Mouse (Mus musculus) heart, embryonic 15.5 days (tissue): ENCODE data around the gene Sgk1. TPM values are rescaled to one million over a fixed set of nuclear protein-coding genes. Genes with fewer than 3 reads are reported as not detected.
"Not testable (repeated sequence)": the region's sequence is repeated elsewhere in the genome, so short reads cannot be mapped to it uniquely, and the experiment has no call there.

ENCODE experiments used
- ATAC-seq: fragments of 200-750 bp; cut with Nextera tagmentation; replicated peaks from 2 replicates; pipeline ENCODE4 v1.8.0; 2017; ENCODE audit warnings: low read depth, moderate TSS enrichment; ENCODE audit not compliant: insufficient number of reproducible peaks, insufficient read depth, low FRiP score
- H3K27ac ChIP-seq: fragments of 300-500 bp; sonication (generic); 2 replicates; pipeline ENCODE4 v1.5.1; 2015; ENCODE audit warnings: mild to moderate bottlenecking, inconsistent platforms
- H3K27me3 ChIP-seq: fragments of 300-500 bp; sonication (generic); 2 replicates; pipeline ENCODE4 v1.6.1; 2015; ENCODE audit warnings: inconsistent platforms
- H3K36me3 ChIP-seq: fragments of 300-500 bp; sonication (generic); 2 replicates; pipeline ENCODE4 v1.6.1; 2015; ENCODE audit warnings: mild to moderate bottlenecking, inconsistent platforms
- H3K4me1 ChIP-seq: fragments of 300-500 bp; sonication (generic); replicated peaks from 2 replicates; pipeline ENCODE4 v1.6.1; 2015; ENCODE audit warnings: inconsistent platforms
- H3K4me2 ChIP-seq: fragments of 300-500 bp; sonication (generic); 2 replicates; pipeline ENCODE4 v1.6.1; 2015; ENCODE audit warnings: inconsistent platforms, mild to moderate bottlenecking, moderate library complexity
- H3K4me3 ChIP-seq: fragments of 300-500 bp; sonication (generic); 2 replicates; pipeline ENCODE4 v1.5.1; 2015; ENCODE audit warnings: mild to moderate bottlenecking, inconsistent platforms
- H3K9ac ChIP-seq: fragments of 300-500 bp; sonication (generic); 2 replicates; pipeline ENCODE4 v1.6.1; 2015; ENCODE audit warnings: mild to moderate bottlenecking, inconsistent platforms
- H3K9me3 ChIP-seq: fragments of 300-500 bp; sonication (generic); replicated peaks from 2 replicates; pipeline ENCODE4 v1.6.1; 2016; ENCODE audit warnings: inconsistent platforms
- WGBS: fragments of 180-500 bp; shearing (Covaris S2); methylation state at CpG from one replicate; pipeline ENCODE4 v1.1.7; 2015; ENCODE audit warnings: mixed read lengths; 5-methylcytosine and 5-hydroxymethylcytosine counted together
- polyA plus RNA-seq: library from polyadenylated mRNA; unstranded; fragments of >200 nt; fragmentation: Nextera tagmentation; extraction: Ambion mirVana; gene quantifications from 2 replicates; pipeline ENCODE4 v1.2.1, GENCODE M21; 2015

Sgk1 gene
- polyA plus RNA-seq, 1 experiment from 2014 or later: 29.8 TPM

GRCm38 (mm10) chr10:22001621-22002020 lies 119.6 kb downstream of the Sgk1 start:
- Histone ChIP-seq H3K4me1 (no peaks in the 10 kb centered on the region), H3K9ac (no peak overlapping the region), H3K4me2 (no peak overlapping the region), H3K9me3 (no peaks in the 10 kb centered on the region), H3K27ac (no peak overlapping the region), H3K36me3 (no peaks in the 10 kb centered on the region), H3K4me3 (no peak overlapping the region), H3K27me3 (no peaks in the 10 kb centered on the region)
- WGBS: 72% methylated on average over 2 of the region's 5 CpGs
- no peak for ATAC-seq

GRCm38 (mm10) chr10:22004763-22005162 lies 122.8 kb downstream of the Sgk1 start:
- no peaks in the 10 kb centered on the region for H3K4me1 ChIP-seq
- H3K36me3 ChIP-seq: no peaks in the 10 kb centered on the region
- no peak overlapping the region for H3K9ac ChIP-seq
- H3K9me3 ChIP-seq: no peaks in the 10 kb centered on the region
- 67% methylated on average over 5 of the region's 5 CpGs for WGBS
- H3K4me3 ChIP-seq: no peak overlapping the region
- H3K27ac ChIP-seq: no peak overlapping the region
- ATAC-seq: no peak
- no peak overlapping the region for H3K4me2 ChIP-seq
- H3K27me3 ChIP-seq: no peaks in the 10 kb centered on the region

DNA sequence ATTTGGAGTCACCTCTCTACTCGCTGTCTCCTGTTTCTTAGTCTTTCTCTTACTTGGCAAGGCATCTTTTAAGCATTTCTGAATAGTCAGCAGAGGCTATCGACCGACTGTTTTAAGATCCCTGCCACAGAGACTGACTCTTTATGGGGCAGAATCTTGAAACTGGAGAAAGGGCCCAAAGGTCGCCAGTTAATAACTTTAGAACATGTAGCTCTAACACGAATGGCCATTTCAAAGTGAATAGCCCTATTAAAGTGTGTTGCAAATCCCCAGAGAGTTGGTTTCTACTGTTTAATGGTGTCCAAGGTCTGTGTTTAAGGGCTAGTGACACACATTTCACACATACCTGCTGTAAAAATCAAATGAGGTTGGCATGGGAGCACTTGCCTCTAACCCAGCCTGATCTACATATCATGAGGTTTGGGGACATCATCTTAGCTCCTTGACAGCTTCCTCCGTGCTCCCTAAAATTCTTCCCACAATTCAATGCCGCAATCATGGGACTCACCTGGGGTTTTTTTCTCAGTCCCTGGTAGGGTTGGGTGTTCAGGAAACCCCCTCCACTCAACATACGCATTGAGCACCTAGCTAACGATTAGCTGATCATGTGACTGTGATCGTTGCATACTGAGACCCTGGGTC lies 125.3 kb downstream of the Sgk1 start:
- Histone ChIP-seq H3K27me3 (no peaks in the 10 kb centered on the region), H3K36me3 (no peaks in the 10 kb centered on the region), H3K27ac (no peak overlapping the region), H3K4me2 (no peak overlapping the region), H3K9ac (no peak overlapping the region), H3K9me3 (no peaks in the 10 kb centered on the region), H3K4me3 (no peak overlapping the region), H3K4me1 (no peaks in the 10 kb centered on the region)
- 80% methylated on average over 10 of the region's 10 CpGs for WGBS
- ATAC-seq: no peak

- H3K4me1 ChIP-seq: no peaks in the 10 kb centered on the region
- H3K27ac ChIP-seq: no peak overlapping the region
- no peak overlapping the region for H3K4me3 ChIP-seq
- H3K36me3 ChIP-seq: no peaks in the 10 kb centered on the region
- no peak for ATAC-seq
- no peaks in the 10 kb centered on the region for H3K27me3 ChIP-seq
- 32% methylated on average over 4 of the region's 4 CpGs for WGBS
- no peak overlapping the region for H3K4me2 ChIP-seq
- no peaks in the 10 kb centered on the region for H3K9me3 ChIP-seq
- no peak overlapping the region for H3K9ac ChIP-seq
Observed at GRCm38 (mm10) chr10:22007802-22008172, 125.8 kb downstream of the Sgk1 start.

DNA sequence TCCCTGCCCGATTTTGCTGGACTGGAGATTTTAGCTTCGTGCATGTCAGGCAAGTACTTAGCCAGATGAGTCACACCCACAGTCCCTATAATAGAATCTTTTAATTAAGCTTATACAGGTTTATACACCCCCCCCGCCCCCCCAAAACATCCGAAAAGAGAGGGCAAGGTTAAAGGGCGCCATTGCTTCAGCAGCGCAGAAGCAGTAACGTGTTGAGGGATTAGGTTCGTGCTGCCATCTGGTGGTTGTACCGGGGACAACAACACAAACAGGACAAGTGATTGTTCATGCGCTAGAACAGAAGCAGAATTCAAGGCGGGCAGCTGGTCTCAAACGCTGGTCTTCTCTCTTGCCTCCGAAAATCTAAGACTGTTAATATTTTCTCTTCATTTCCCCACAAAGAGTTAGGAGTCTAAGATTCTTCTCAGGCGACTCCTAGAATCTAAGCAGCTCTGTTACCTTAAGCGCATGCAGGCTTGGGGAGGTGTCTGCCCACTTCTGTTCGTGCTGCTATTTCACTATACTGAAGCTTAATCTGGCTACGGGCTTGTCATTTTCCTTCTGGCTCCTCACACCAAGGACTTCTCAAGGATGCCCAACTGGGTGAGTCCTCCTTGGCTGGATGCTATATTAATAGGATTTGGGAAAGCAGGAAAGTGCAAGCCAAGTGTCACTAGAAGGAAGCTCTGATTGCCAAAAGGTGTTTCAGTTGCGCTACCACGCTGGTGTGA lies 128.3 kb downstream of the Sgk1 start:
- no peak overlapping the region for H3K27ac ChIP-seq
- WGBS: 32% methylated on average over 19 of the region's 19 CpGs
- no peaks in the 10 kb centered on the region for H3K9me3 ChIP-seq
- no peak overlapping the region for H3K4me3 ChIP-seq
- no peaks in the 10 kb centered on the region for H3K36me3 ChIP-seq
- H3K9ac ChIP-seq: no peak overlapping the region
- H3K27me3 ChIP-seq: no peaks in the 10 kb centered on the region
- 0 out of 2 replicates have a peak overlapping the region, but pooled peaks have one; percentile 21 for H3K4me2 ChIP-seq
- no peaks in the 10 kb centered on the region for H3K4me1 ChIP-seq
- ATAC-seq: no peak

- no peak for ATAC-seq
- Histone ChIP-seq H3K9ac (no peak overlapping the region), H3K9me3 (no peaks in the 10 kb centered on the region), H3K27me3 (no peaks in the 10 kb centered on the region), H3K36me3 (no peaks in the 10 kb centered on the region), H3K27ac (no peak overlapping the region), H3K4me3 (no peak overlapping the region), H3K4me1 (no peaks in the 10 kb centered on the region), H3K4me2 (no peak overlapping the region)
- WGBS: 57% methylated on average over 16 of the region's 16 CpGs
Observed at GRCm38 (mm10) chr10:22017469-22018159, 135.6 kb downstream of the Sgk1 start.

DNA sequence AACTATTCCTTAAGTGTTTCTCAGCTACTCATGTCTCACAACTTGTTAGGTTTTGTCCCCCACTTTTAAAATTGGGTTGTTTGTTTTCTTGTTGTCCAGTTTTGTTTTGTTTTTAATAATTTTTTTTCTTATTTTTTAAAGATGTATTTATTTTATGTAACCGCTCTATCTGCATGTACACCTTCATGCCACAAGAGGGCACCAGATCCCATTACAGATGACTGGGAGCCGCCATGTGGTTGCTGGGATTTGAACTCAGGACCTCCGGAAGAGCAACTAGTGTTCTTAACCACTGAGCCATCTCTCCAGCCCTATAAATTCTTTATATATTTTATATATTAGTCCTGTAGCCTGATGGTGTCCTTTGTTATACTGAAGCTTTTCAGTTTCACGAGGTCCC lies 136.6 kb downstream of the Sgk1 start:
- no peak overlapping the region for H3K9ac ChIP-seq
- ATAC-seq: no peak
- H3K27ac ChIP-seq: no peak overlapping the region
- no peaks in the 10 kb centered on the region for H3K36me3 ChIP-seq
- H3K4me1 ChIP-seq: no peaks in the 10 kb centered on the region
- no peak overlapping the region for H3K4me3 ChIP-seq
- 92% methylated on average over 4 of the region's 4 CpGs for WGBS
- H3K4me2 ChIP-seq: no peak overlapping the region
- no peaks in the 10 kb centered on the region for H3K9me3 ChIP-seq
- H3K27me3 ChIP-seq: no peaks in the 10 kb centered on the region

DNA sequence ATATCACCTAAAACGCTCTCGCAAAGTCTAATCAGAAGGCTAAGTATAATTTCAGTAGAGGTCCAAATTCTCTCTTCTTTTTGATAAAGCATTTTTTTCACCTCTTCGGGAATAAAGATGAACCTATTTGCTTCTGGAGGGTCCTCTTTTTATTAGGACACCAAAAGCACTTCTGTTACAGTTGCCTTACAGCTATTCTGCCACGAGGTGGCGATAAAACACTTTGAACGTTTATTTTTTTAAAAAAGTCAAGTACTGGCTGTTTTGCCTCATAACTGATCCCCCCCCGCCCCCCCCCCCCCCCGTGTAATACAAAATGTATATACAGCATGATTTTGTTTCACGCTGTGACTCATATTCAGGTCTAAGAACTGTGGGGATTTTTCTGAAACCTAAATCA lies 152.3 kb downstream of the Sgk1 start:
- Histone ChIP-seq H3K4me3 (no peak overlapping the region), H3K36me3 (no peaks in the 10 kb centered on the region), H3K27me3 (no peaks in the 10 kb centered on the region), H3K4me1 (no peaks in the 10 kb centered on the region), H3K9ac (no peak overlapping the region), H3K27ac (no peak overlapping the region), H3K9me3 (no peaks in the 10 kb centered on the region), H3K4me2 (no peak overlapping the region)
- 9% methylated on average over 9 of the region's 9 CpGs for WGBS
- no peak for ATAC-seq

DNA sequence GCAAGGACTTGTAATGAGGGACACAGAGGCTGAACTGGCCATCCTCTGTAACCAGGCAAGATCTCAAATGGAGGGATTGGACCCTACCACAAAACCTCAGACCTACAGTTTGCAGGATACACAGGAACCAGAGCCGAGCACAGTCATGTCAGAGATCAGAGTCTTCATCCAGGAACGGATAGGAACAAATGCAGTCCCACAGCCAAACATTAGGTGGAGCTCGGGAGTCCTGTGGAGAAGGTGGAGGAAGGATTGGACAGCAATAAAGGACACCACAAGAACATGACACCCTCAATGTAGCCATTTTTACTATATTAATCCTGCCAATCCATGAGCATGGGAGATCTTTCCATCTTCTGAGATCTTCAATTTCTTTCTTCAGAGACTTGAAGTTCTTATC lies 154.3 kb downstream of the Sgk1 start:
- H3K4me3 ChIP-seq, H3K27ac ChIP-seq, H3K36me3 ChIP-seq, H3K4me1 ChIP-seq, H3K9ac ChIP-seq, H3K9me3 ChIP-seq, H3K27me3 ChIP-seq, H3K4me2 ChIP-seq, ATAC-seq: not testable (repeated sequence)
- 3% methylated on average over 3 of the region's 3 CpGs for WGBS
